In the genomic region with DNA sequence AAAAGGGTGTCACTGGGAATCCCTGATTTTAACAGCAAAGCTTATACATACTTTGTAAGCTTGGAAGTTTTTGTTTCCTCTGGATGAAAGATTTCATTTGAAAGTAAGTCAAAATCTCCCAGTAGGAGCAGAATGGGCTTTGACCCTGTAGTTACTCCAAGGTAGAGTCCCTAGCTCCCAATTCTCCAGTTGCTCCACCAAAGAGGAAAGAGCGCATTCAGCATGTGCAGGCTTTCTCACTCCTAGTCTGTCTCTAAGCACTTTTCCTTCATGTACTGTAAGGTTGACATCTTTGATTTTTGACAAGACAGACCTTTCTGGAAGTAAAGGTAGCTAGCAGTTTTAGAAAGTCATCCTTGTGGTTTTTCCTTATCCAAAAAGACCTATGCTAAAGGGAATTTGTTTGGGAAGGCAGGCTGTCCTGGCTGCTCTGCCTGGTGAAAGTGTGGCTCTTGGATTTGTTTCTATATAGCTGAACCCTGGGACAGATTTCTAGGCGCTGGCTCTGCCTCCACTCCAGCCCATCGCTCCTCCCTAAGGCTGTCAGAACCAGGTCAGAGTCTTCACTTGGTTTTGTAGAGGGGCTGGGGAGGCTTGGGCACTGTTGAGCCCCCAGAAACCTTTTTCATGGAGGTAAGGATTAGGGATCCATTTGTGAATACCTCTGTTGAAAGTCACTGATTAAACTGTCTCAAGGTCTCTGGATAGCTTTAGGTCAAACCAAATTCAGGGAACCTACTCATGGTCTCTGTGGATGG, we compare ENCODE assay signal across 7 mouse cellular contexts. TPM values are rescaled to one million over a fixed set of nuclear protein-coding genes. Genes with fewer than 3 reads are reported as not detected.
DNase-seq lines count a peak whose midpoint lies in the region; ATAC-seq lines count a peak whose summit lies in the region.

No protein-coding gene starts in this region.

- ATAC-seq in embryonic facial prominence, embryonic 15.5 days (ENCODE audit: insufficient number of reproducible peaks, low FRiP score, low TSS enrichment, low read depth) = no peak
- ATAC-seq in hindbrain, embryonic 16.5 days = no peak
- no peak for ATAC-seq in midbrain, embryonic 14.5 days (ENCODE audit: low FRiP score, low TSS enrichment)

- peak; percentile 12 for DNase-seq in ovary, postnatal 36 days (ENCODE audit: low spot score)
- DNase-seq in ovary, adult 18-20 months (ENCODE audit: low spot score) = no peak
- no peak for DNase-seq in midbrain, embryonic 14.5 days
- DNase-seq in spleen, adult 18-20 months = no peak
- no peak for DNase-seq in cerebellum, postnatal 10 days

- H3K4me2 ChIP-seq in embryonic facial prominence, embryonic 15.5 days (replicated peaks) = peak overlapping the region; percentile 35
- H3K4me2 ChIP-seq in hindbrain, embryonic 16.5 days (ENCODE audit: low read length) = peak overlapping the region; percentile 34
- peak overlapping the region; percentile 77 for H3K4me2 ChIP-seq in midbrain, embryonic 14.5 days (ENCODE audit: low read length)

- H3K4me3 ChIP-seq in embryonic facial prominence, embryonic 15.5 days (replicated peaks) = no peak overlapping the region
- H3K4me3 ChIP-seq in hindbrain, embryonic 16.5 days (ENCODE audit: low read length) = no peak overlapping the region
- H3K4me3 ChIP-seq in midbrain, embryonic 14.5 days (replicated peaks; ENCODE audit: low read depth, low read length) = no peak overlapping the region

- WGBS in embryonic facial prominence, embryonic 15.5 days = 68% methylated on average over 3 of the region's 3 CpGs
- WGBS in hindbrain, embryonic 16.5 days = 83% methylated on average over 3 of the region's 3 CpGs
- WGBS in midbrain, embryonic 14.5 days = 86% methylated on average over 3 of the region's 3 CpGs

- H3K36me3 ChIP-seq in embryonic facial prominence, embryonic 15.5 days = peaks cover 6% of the 10 kb centered on the region; the same call in 1 of the 2 replicates
- H3K36me3 ChIP-seq in hindbrain, embryonic 16.5 days (ENCODE audit: control insufficient read depth, insufficient read depth, low read length) = no peaks in the 10 kb centered on the region
- no peaks in the 10 kb centered on the region for H3K36me3 ChIP-seq in midbrain, embryonic 14.5 days (ENCODE audit: control insufficient read depth, insufficient read depth, low read length)

- H3K9ac ChIP-seq in embryonic facial prominence, embryonic 15.5 days = no peak overlapping the region
- peak overlapping the region; percentile 46 for H3K9ac ChIP-seq in hindbrain, embryonic 16.5 days (ENCODE audit: low read depth, low read length)
- no peak overlapping the region; the same call in 1 of the 2 replicates for H3K9ac ChIP-seq in midbrain, embryonic 14.5 days (replicated peaks; ENCODE audit: low read length)

- peaks cover 33% of the 10 kb centered on the region for H3K4me1 ChIP-seq in embryonic facial prominence, embryonic 15.5 days
- H3K4me1 ChIP-seq in hindbrain, embryonic 16.5 days (ENCODE audit: control insufficient read depth, insufficient read depth, low read depth, low read length) = peaks cover 29% of the 10 kb centered on the region
- H3K4me1 ChIP-seq in midbrain, embryonic 14.5 days (ENCODE audit: control insufficient read depth, insufficient read depth, low read length) = peaks cover 31% of the 10 kb centered on the region

- H3K27ac ChIP-seq in embryonic facial prominence, embryonic 15.5 days (replicated peaks) = peak overlapping the region; percentile 93
- H3K27ac ChIP-seq in hindbrain, embryonic 16.5 days (ENCODE audit: low read depth, low read length) = peak overlapping the region; percentile 72
- peak overlapping the region; percentile 27 for H3K27ac ChIP-seq in midbrain, embryonic 14.5 days (replicated peaks; ENCODE audit: low read depth, low read length)

- H3K9me3 ChIP-seq in embryonic facial prominence, embryonic 15.5 days (replicated peaks) = no peaks in the 10 kb centered on the region
- no peaks in the 10 kb centered on the region for H3K9me3 ChIP-seq in hindbrain, embryonic 16.5 days (ENCODE audit: control insufficient read depth, low read length)
- no peaks in the 10 kb centered on the region for H3K9me3 ChIP-seq in midbrain, embryonic 14.5 days (ENCODE audit: control insufficient read depth, low read length)

- H3K27me3 ChIP-seq in embryonic facial prominence, embryonic 15.5 days = no peaks in the 10 kb centered on the region
- H3K27me3 ChIP-seq in hindbrain, embryonic 16.5 days (replicated peaks; ENCODE audit: control insufficient read depth, insufficient read depth, low read length) = no peaks in the 10 kb centered on the region
- H3K27me3 ChIP-seq in midbrain, embryonic 14.5 days (ENCODE audit: control insufficient read depth, insufficient read depth, low read length) = no peaks in the 10 kb centered on the region

RNA-seq across cellular contexts. Expression of a gene that starts 3.8 kb away (rescaled TPM):
- polyA plus RNA-seq in embryonic facial prominence, embryonic 15.5 days (2015; fragmentation: Nextera tagmentation; extraction: Ambion mirVana) = 16.9 and 17.0 TPM in 2 replicates
- 11.7 and 13.4 TPM in 2 replicates for polyA plus RNA-seq in hindbrain, embryonic 16.5 days (2015; fragmentation: Nextera tagmentation; extraction: Ambion mirVana)
- 17.1 and 19.2 TPM in 2 replicates for polyA plus RNA-seq in midbrain, embryonic 14.5 days (2014; fragmentation: Nextera tagmentation; extraction: Ambion mirVana)

RNA-seq across cellular contexts. Expression of a gene that starts 16.9 kb away (rescaled TPM):
- polyA plus RNA-seq in embryonic facial prominence, embryonic 15.5 days (2015; fragmentation: Nextera tagmentation; extraction: Ambion mirVana) = 291 and 292 TPM in 2 replicates
- 267 and 272 TPM in 2 replicates for polyA plus RNA-seq in hindbrain, embryonic 16.5 days (2015; fragmentation: Nextera tagmentation; extraction: Ambion mirVana)
- polyA plus RNA-seq in midbrain, embryonic 14.5 days (2014; fragmentation: Nextera tagmentation; extraction: Ambion mirVana) = 178 and 240 TPM in 2 replicates

RNA-seq across cellular contexts. Expression of a gene that starts 48.1 kb away (rescaled TPM):
- 48.6 and 49.6 TPM in 2 replicates for polyA plus RNA-seq in embryonic facial prominence, embryonic 15.5 days (2015; fragmentation: Nextera tagmentation; extraction: Ambion mirVana)
- 77.0 and 86.9 TPM in 2 replicates for polyA plus RNA-seq in hindbrain, embryonic 16.5 days (2015; fragmentation: Nextera tagmentation; extraction: Ambion mirVana)
- polyA plus RNA-seq in midbrain, embryonic 14.5 days (2014; fragmentation: Nextera tagmentation; extraction: Ambion mirVana) = 59.6 and 84.1 TPM in 2 replicates

Comparison
In these comparisons a context has a peak if more than half of its experiments do, and no peak if none do; other contexts are left out.
1. H3K27ac ChIP-seq: peak in every context shown above with its lines; median percentile 93 in embryonic facial prominence, embryonic 15.5 days; 72 in hindbrain, embryonic 16.5 days; 27 in midbrain, embryonic 14.5 days.